Mouse (Mus musculus) layer of hippocampus, adult 8-10 months (tissue): ENCODE measurements around the gene Pabpc1l. TPM values are rescaled to one million over a fixed set of nuclear protein-coding genes. Genes with fewer than 3 reads are reported as not detected.
A peak's percentile ranks its signal among the peaks of the same experiment; 100 is the strongest.

ENCODE experiments used
- DNase-seq, 2 experiments: peaks; one replicate each; pipeline ENCODE4 v3.0.0; 2022; ENCODE audit warnings: low spot score in 2 of 2
- total RNA-seq, 4 experiments: library from RNA; stranded (reverse); gene quantifications; 2 replicates each; pipeline ENCODE4 v1.2.4; 2022

Gene Pabpc1l
- total RNA-seq, 4 experiments from 2014 or later, result 0.45 to 1.5 (median 0.87) TPM

DNA sequence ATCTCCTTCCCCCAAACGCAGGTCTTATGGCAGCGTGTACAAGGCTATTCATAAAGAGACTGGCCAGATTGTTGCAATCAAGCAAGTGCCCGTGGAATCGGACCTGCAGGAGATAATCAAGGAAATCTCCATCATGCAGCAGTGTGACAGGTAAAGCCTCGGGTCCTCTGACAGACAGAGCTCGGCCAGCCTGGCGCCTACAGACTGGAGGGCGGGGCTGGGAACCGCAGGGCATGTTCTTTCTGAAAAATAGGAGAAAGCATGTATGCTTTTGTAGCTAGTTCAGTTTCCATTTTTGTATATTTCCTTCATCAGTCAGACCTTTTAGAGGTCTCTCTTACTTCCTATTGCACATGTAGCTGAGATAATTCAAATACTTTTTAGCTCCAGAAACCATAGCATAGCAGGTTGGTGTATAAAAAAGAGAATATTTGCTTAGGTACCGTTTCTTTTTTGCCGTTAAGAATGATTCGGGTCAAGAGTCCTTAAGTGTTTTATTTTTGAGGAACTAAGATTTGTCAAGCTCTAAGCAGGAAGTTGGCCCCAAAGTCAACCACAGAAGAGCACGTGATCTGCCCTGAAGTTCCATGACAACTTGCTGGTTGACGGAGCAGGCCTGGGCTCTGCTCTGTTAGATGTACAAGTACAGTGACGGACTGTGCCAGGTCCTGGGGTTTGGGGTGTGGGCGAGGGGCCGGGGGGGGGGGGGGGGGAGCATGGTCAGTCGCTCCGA lies 58.5 kb downstream of the Pabpc1l start:
- no peak for DNase-seq

- DNase-seq, result no peak
These were observed 59.1 kb downstream of the Pabpc1l start for GRCm38 (mm10) chr2:164084342-164084700.

GRCm38 (mm10) chr2:164087416-164088017 lies 62.3 kb downstream of the Pabpc1l start:
- no peak for DNase-seq

DNA sequence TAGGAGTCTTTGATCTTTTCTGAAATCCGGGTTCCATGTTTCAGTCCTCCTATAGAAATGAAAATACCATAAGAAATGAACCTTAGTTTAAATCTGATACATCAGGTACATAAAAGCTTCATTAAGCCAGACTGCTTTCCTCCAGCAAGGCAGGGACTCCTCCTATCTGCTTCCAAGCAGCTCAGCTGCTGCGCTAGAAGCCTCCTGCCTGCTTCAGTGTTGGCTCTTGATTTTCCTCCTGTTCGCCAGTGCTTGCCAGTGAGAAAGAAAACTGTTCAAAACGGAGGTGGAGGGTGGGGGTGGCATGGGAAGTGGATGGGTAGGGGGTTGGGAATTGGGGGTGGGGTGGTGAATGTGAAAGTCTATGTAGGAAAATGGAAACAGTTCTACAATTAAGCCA lies 64.3 kb downstream of the Pabpc1l start:
- no peak for DNase-seq

DNA sequence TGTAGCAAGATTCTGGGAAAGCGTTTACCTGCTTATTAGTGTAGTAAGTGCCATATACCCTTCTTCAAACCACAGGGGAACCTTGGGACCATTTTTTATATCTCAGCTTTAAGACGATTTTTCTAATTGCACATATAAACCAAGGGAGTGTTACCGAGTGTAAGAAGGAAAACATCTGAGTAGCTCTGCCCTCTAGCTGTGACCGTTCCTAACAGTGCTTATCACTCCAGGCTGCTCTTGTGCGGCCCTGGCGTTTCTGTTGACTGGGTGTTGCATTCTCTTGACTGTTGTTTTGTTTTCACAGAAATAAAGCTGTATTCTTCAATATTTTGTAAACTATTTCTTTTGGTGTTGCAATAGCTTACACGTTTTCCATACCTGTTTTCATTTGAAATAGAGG lies 68.9 kb downstream of the Pabpc1l start:
- no peak for DNase-seq

DNA sequence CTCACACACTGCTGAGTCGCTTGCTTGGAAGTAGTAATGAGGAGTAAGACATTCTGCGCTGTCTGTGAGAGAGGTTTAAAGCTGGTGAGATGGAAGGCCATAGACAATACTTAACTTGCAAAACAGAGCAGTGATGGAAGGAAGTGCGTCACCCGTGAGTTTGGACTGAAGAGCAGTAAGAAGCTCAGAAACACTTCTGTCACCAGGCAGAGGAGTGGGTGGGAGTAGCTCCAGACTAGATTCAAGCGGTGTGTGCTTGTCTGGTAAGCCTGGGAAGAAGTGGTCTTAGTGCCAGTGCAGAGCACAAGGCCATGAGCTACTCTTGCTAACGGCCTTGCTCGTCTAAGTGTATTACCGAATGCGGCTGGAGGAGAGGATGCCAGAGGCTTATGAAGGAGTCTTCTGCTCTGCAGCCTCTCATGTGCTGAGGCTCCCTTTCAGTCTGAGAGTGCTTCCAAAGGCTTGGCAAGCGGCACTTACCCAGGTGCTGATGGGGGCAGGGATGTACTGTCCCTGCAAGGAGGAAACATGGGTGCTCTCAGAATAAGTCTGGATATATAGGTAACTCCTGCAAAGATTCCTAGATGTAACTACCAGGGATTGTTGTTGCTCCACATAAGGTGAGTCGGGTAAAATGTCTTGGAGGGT lies 73.5 kb downstream of the Pabpc1l start:
- DNase-seq, result peak; percentile 37 to 47

Other genes starting within 250 kb of the Pabpc1l start
- gene Ccn5, start 204.6 kb upstream of the Pabpc1l start, total RNA-seq, result under 1 TPM in 2 of 4 experiments, not detected in 2; 0.29 to 0.61 TPM
- gene Kcnk15, start 171.8 kb upstream of the Pabpc1l start, total RNA-seq, result not detected
- 10 to 100 TPM; 34.0 to 50.8 (median 41.7) TPM for gene Rims4, start 106.8 kb upstream of the Pabpc1l start, total RNA-seq
- gene Ywhab, start 30.5 kb upstream of the Pabpc1l start, total RNA-seq, result 100 to 1,000 TPM; 458 to 531 (median 484) TPM
- gene Stk4, start 44.9 kb downstream of the Pabpc1l start, total RNA-seq, result 10 to 100 TPM; 41.1 to 55.7 (median 46.3) TPM
- gene Tomm34, start 45.7 kb downstream of the Pabpc1l start, total RNA-seq, result 100 to 1,000 TPM; 108 to 114 (median 109) TPM
- 1 to 10 TPM; 5.3 to 7.8 (median 6.2) TPM for gene Kcns1, start 145.7 kb downstream of the Pabpc1l start, total RNA-seq
- not detected for gene Wfdc5, start 157.3 kb downstream of the Pabpc1l start, total RNA-seq
- not detected for gene Wfdc12, start 165.2 kb downstream of the Pabpc1l start, total RNA-seq
- not detected for gene Wfdc15a, start 174.7 kb downstream of the Pabpc1l start, total RNA-seq
- gene Wfdc15b, start 196.2 kb downstream of the Pabpc1l start, total RNA-seq, result not detected
- not detected for gene Svs2, start 213.0 kb downstream of the Pabpc1l start, total RNA-seq
- not detected for gene Svs3b, start 231.2 kb downstream of the Pabpc1l start, total RNA-seq